Mouse (Mus musculus) midbrain, embryonic 11.5 days (tissue): Measurements from ENCODE around the gene Tubg1. TPM values are rescaled to one million over a fixed set of nuclear protein-coding genes. Genes with fewer than 3 reads are reported as not detected.

Experiments
- ATAC-seq: fragments of 200-750 bp; cut with Nextera tagmentation; 2 replicates; pipeline ENCODE4 v1.8.0; 2017; ENCODE audit warnings: moderate TSS enrichment, moderate library complexity; ENCODE audit not compliant: low FRiP score
- DNase-seq: peaks from one replicate; pipeline ENCODE4 v3.0.0; 2015; ENCODE audit warnings: low spot score; ENCODE audit errors: missing footprints
- H3K27ac ChIP-seq: fragments of 300-500 bp; sonication (generic); 2 replicates; pipeline ENCODE4 v1.5.1; 2014; ENCODE audit warnings: low read depth, low read length
- H3K27me3 ChIP-seq: fragments of 300-500 bp; sonication (generic); 2 replicates; pipeline ENCODE4 v1.6.1; 2014; ENCODE audit warnings: mild to moderate bottlenecking, low read length, moderate library complexity, mixed read lengths; ENCODE audit not compliant: control insufficient read depth, insufficient read depth
- H3K36me3 ChIP-seq: fragments of 300-500 bp; sonication (generic); 2 replicates; pipeline ENCODE4 v1.6.1; 2014; ENCODE audit warnings: mild to moderate bottlenecking, low read length, moderate library complexity, mixed read lengths; ENCODE audit not compliant: control insufficient read depth, insufficient read depth
- H3K4me1 ChIP-seq: fragments of 300-500 bp; sonication (generic); 2 replicates; pipeline ENCODE4 v1.6.1; 2014; ENCODE audit warnings: low read length; ENCODE audit not compliant: control insufficient read depth, insufficient read depth
- H3K4me2 ChIP-seq: fragments of 300-500 bp; sonication (generic); 2 replicates; pipeline ENCODE4 v1.6.1; 2014; ENCODE audit warnings: mild to moderate bottlenecking, moderate library complexity
- H3K4me3 ChIP-seq: fragments of 300-500 bp; sonication (generic); 2 replicates; pipeline ENCODE4 v1.5.1; 2014; ENCODE audit warnings: low read depth, low read length
- H3K9ac ChIP-seq: fragments of 300-500 bp; sonication (generic); 2 replicates; pipeline ENCODE4 v1.6.1; 2014; ENCODE audit warnings: low read length
- H3K9me3 ChIP-seq: fragments of 300-500 bp; sonication (generic); 2 replicates; pipeline ENCODE4 v1.6.1; 2016; ENCODE audit warnings: low read length; ENCODE audit not compliant: control insufficient read depth
- WGBS: fragments of 180-500 bp; shearing (Covaris S2); extraction: QIAGEN DNeasy Blood & Tissue Kit; methylation state at CpG from one replicate; pipeline ENCODE4 v1.1.7; 2014; 5-methylcytosine and 5-hydroxymethylcytosine counted together
- polyA plus RNA-seq: library from polyadenylated mRNA; unstranded; fragments of >200 nt; fragmentation: Nextera tagmentation; extraction: Ambion mirVana; gene quantifications from 2 replicates; pipeline ENCODE4 v1.2.1, GENCODE M21; 2014

Gene Tubg1
- polyA plus RNA-seq, 1 experiment from 2014 or later = 108 TPM

DNA sequence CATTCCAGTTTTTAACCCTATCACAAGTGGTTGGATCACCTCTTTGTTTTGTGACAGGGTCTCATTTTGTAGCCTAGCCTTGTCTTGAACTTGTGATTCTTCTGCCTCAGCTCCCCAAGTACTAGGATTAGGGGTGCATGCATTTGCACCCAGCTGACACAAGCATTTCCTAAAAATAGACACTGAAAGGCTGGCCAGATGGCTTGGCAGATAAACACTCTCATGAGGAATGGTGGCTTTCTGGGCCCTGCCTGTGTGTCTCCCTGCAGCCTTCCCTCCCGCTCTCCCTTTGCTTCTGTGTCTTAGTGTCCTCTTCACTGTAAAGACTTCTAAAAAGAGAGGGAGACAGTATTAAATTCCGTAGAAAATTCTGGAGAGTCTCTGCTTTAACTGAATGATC lies 11.4 kb downstream of the Tubg1 start:
- Histone ChIP-seq H3K9ac (no peak overlapping the region), H3K9me3 (no peaks in the 10 kb centered on the region), H3K36me3 (peaks cover 5% of the 10 kb centered on the region), H3K27me3 (no peaks in the 10 kb centered on the region), H3K4me2 (no peak overlapping the region), H3K27ac (no peak overlapping the region), H3K4me3 (no peak overlapping the region), H3K4me1 (no peaks in the 10 kb centered on the region)
- DNase-seq (no peak), ATAC-seq (no peak)
- 96% methylated on average over 2 of the region's 2 CpGs for WGBS

DNA sequence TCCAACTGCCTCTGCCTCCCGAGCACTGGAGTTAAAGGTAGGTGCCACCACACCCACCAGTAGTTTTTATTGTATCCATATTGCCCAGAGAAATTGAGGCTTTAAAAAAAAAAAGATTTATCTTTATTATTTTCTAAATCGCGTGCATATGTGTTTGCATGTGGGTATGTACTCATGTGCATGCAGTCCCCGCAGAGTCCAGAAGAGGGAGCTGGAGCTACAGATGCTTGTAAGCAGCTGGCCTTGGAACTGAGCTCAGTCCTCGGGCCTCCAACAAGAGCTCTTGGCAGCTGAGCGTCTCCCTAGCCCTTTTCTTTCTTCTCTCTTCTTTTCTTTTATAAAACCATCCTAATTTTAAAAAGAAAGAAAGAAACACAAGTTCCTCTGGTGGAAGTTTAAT lies 12.0 kb downstream of the Tubg1 start:
- H3K36me3 ChIP-seq = peaks cover under 1% of the 10 kb centered on the region
- H3K9me3 ChIP-seq = no peaks in the 10 kb centered on the region
- ATAC-seq (no peak), DNase-seq (peak; percentile 89)
- WGBS = 87% methylated on average over 6 of the region's 6 CpGs
- H3K4me2 ChIP-seq = no peak overlapping the region
- H3K9ac ChIP-seq = no peak overlapping the region
- H3K27me3 ChIP-seq = no peaks in the 10 kb centered on the region
- no peaks in the 10 kb centered on the region for H3K4me1 ChIP-seq
- no peak overlapping the region for H3K27ac ChIP-seq
- H3K4me3 ChIP-seq = no peak overlapping the region

DNA sequence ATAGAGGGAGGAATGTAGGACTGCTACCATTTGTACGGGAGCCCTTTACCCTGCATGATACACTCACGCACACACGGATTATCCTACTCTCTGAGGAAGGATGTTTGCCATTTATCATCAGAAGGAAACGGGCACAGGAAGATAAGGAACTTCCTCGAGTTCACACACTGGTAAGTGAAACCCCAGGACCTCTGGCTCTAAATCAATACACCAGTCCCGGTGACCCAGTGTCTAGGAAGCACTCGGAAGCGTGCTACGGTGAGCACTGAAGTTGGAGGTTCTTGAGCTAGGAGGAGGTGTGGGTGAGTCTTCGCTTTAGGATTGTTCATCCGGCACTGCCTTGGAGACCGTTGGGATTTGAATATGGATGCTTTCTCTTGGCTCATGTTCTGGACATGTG lies 13.3 kb downstream of the Tubg1 start:
- H3K27ac ChIP-seq = no peak overlapping the region
- no peaks in the 10 kb centered on the region for H3K9me3 ChIP-seq
- 85% methylated on average over 12 of the region's 12 CpGs for WGBS
- H3K4me2 ChIP-seq = no peak overlapping the region
- ATAC-seq (no peak), DNase-seq (peak; percentile 64)
- H3K9ac ChIP-seq = no peak overlapping the region
- H3K4me3 ChIP-seq = no peak overlapping the region
- no peaks in the 10 kb centered on the region for H3K36me3 ChIP-seq
- H3K27me3 ChIP-seq = no peaks in the 10 kb centered on the region
- no peaks in the 10 kb centered on the region for H3K4me1 ChIP-seq

GRCm38 (mm10) chr11:101134217-101134865 lies 14.6 kb downstream of the Tubg1 start:
- no peaks in the 10 kb centered on the region for H3K9me3 ChIP-seq
- H3K27me3 ChIP-seq = no peaks in the 10 kb centered on the region
- H3K4me1 ChIP-seq = no peaks in the 10 kb centered on the region
- H3K9ac ChIP-seq = no peak overlapping the region
- no peak overlapping the region for H3K4me3 ChIP-seq
- no peak overlapping the region for H3K4me2 ChIP-seq
- WGBS = 80% methylated on average over 13 of the region's 13 CpGs
- no peak overlapping the region for H3K27ac ChIP-seq
- ATAC-seq (no peak), DNase-seq (peak; percentile 33)
- no peaks in the 10 kb centered on the region for H3K36me3 ChIP-seq

- Histone ChIP-seq H3K4me3 (no peak overlapping the region), H3K4me2 (no peak overlapping the region), H3K9ac (no peak overlapping the region), H3K27me3 (no peaks in the 10 kb centered on the region), H3K9me3 (no peaks in the 10 kb centered on the region), H3K27ac (no peak overlapping the region), H3K4me1 (no peaks in the 10 kb centered on the region), H3K36me3 (no peaks in the 10 kb centered on the region)
- WGBS = 85% methylated on average over 7 of the region's 7 CpGs
- DNase-seq (peak; percentile 79), ATAC-seq (no peak)
Measured at GRCm38 (mm10) chr11:101137000-101137399, 17.3 kb downstream of the Tubg1 start.

DNA sequence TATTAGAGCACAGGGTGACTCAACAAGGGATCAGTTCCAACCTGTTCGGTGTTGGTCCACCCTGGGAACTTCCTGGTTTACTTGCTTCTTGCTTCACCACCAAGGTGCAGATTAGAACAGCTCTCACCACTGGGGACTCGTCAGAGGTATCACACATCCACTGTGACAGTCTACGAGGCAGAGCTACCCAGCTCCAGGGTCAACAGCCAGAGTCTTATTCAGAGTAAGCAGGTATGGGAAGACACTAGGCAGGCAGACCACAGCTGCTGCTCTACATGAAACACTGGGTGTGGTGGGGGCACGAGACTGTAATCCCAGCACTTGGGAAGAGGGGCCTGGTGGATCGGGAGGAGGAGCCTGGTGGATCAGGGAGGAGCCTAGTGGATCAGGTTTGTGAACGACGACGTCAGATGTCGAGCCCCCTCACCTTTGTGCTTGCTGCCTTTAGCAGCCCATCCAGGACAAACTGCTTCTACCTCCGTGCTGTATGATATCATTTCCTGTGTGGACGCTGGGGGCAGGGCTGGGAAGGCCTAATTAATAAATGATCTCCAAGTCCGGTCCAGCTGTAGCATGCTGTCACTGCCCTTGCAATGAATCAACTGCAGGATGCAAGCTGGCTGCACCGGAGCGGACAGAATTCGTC lies 18.9 kb downstream of the Tubg1 start:
- DNase-seq (peak; percentile 88), ATAC-seq (peak; percentile 65; the same call in 1 of the 2 replicates)
- Histone ChIP-seq H3K4me1 (no peaks in the 10 kb centered on the region), H3K27ac (no peak overlapping the region), H3K4me2 (peak overlapping the region; percentile 22), H3K9ac (0 out of 2 replicates have a peak overlapping the region, but pooled peaks have one; percentile 0), H3K36me3 (no peaks in the 10 kb centered on the region), H3K4me3 (no peak overlapping the region; the same call in 1 of the 2 replicates), H3K27me3 (no peaks in the 10 kb centered on the region), H3K9me3 (no peaks in the 10 kb centered on the region)
- 30% methylated on average over 15 of the region's 15 CpGs for WGBS

DNA sequence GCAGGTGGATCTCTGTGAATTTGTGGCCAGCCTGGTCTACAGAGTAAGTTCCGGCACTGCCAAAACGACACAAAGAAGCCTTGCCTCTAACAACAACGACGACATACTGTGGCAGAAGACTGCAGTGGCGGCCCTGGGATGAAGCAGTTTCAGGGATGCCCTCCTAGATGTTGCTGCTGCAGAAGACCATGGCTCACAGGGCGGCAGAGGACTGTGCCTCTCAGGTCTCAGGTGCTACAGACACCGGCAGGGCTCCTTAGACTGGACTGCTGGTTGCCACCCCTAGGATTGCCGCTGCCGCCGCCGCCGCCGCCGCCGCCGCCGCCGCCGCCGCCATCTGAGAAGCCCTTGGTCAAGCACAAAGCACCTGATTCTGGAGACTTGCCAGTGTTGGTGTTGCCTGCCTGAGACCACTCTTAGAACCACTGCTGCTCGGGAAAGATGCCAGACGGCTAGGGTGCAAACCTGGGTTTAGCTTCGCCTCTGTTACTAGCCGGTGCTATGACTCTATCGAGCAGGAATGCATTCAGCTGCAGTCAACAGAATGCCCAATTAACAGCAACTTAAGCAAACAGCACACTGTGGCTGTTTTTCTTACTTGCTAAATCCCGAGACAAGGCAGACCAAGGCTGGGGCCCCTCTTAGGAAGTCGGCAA lies 20.6 kb downstream of the Tubg1 start:
- peak; percentile 91 for DNase-seq
- Histone ChIP-seq H3K4me1 (peaks cover 3% of the 10 kb centered on the region; the same call in 1 of the 2 replicates), H3K9ac (peak overlapping the region; percentile 6; the same call in 1 of the 2 replicates), H3K27ac (no peak overlapping the region), H3K4me2 (peak overlapping the region; percentile 41), H3K4me3 (peak overlapping the region; percentile 11; the same call in 1 of the 2 replicates), H3K9me3 (no peaks in the 10 kb centered on the region), H3K36me3 (no peaks in the 10 kb centered on the region), H3K27me3 (no peaks in the 10 kb centered on the region)
- WGBS = 40% methylated on average over 27 of the region's 27 CpGs
- ATAC-seq = no peak

DNA sequence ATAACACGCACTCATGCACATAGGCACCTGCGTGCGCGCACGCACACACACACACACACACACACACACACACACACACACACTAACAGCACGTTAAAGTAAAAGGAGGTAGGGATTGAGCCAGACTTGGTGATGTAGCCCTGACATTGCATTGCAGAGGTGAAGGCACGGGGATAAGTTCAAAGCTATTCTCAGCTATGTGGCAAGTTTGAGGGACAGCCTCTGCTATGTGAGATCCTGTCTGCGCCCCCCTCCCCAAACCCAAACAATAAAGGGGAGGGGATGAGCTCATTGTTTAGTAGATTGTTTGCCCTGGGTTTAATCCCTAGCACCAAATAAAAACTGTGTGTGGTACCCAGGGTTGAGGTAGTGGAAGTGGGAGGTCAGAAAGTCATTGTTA lies 21.4 kb downstream of the Tubg1 start:
- Histone ChIP-seq H3K9ac (no peak overlapping the region), H3K27me3 (no peaks in the 10 kb centered on the region), H3K4me1 (peaks cover 3% of the 10 kb centered on the region; the same call in 1 of the 2 replicates), H3K9me3 (no peaks in the 10 kb centered on the region), H3K4me2 (no peak overlapping the region), H3K36me3 (no peaks in the 10 kb centered on the region), H3K27ac (no peak overlapping the region), H3K4me3 (no peak overlapping the region)
- peak; percentile 71 for DNase-seq
- ATAC-seq = no peak
- 75% methylated on average over 8 of the region's 8 CpGs for WGBS
